Mouse (Mus musculus) intestine, postnatal 0 days (tissue): ENCODE measurements around the gene Tbcd. TPM values are rescaled to one million over a fixed set of nuclear protein-coding genes. Genes with fewer than 3 reads are reported as not detected.

ENCODE experiments used
- ATAC-seq: fragments of 200-750 bp; cut with Nextera tagmentation; 2 replicates; pipeline ENCODE4 v1.8.0; 2017; ENCODE audit warnings: mild to moderate bottlenecking, moderate TSS enrichment, moderate library complexity
- H3K27ac ChIP-seq: fragments of 300-500 bp; sonication (generic); 2 replicates; pipeline ENCODE4 v1.5.1; 2014; ENCODE audit warnings: mild to moderate bottlenecking, low read depth, low read length, moderate library complexity
- H3K27me3 ChIP-seq: fragments of 300-500 bp; sonication (generic); replicated peaks from 2 replicates; pipeline ENCODE4 v1.6.1; 2014; ENCODE audit warnings: low read length, mixed read lengths; ENCODE audit not compliant: control insufficient read depth, insufficient read depth
- H3K36me3 ChIP-seq: fragments of 300-500 bp; sonication (generic); 2 replicates; pipeline ENCODE4 v1.6.1; 2014; ENCODE audit warnings: mild to moderate bottlenecking, moderate library complexity; ENCODE audit not compliant: control insufficient read depth, insufficient read depth
- H3K4me1 ChIP-seq: fragments of 300-500 bp; sonication (generic); replicated peaks from 2 replicates; pipeline ENCODE4 v1.6.1; 2014; ENCODE audit warnings: antibody characterized with exemption, low read length, mixed read lengths; ENCODE audit not compliant: control insufficient read depth, insufficient read depth
- H3K4me2 ChIP-seq: fragments of 300-500 bp; sonication (generic); replicated peaks from 2 replicates; pipeline ENCODE4 v1.6.1; 2014; ENCODE audit warnings: low read depth, mild to moderate bottlenecking, moderate library complexity
- H3K4me3 ChIP-seq: fragments of 300-500 bp; sonication (generic); 2 replicates; pipeline ENCODE4 v1.5.1; 2014; ENCODE audit warnings: low read depth, low read length
- H3K9ac ChIP-seq: fragments of 300-500 bp; sonication (generic); 2 replicates; pipeline ENCODE4 v1.6.1; 2014; ENCODE audit warnings: mild to moderate bottlenecking, low read depth, low read length
- H3K9me3 ChIP-seq: fragments of 300-500 bp; sonication (generic); 2 replicates; pipeline ENCODE4 v1.6.1; 2016; ENCODE audit warnings: mixed run types; ENCODE audit not compliant: control insufficient read depth
- CTCF ChIP-seq: sonication (generic); IDR thresholded peaks from 2 replicates; pipeline ENCODE4 v1.5.1; 2016; ENCODE audit warnings: low read depth, mild to moderate bottlenecking, control low read depth, antibody characterized with exemption, moderate library complexity
- WGBS: fragments of 180-500 bp; shearing (Covaris S2); extraction: QIAGEN DNeasy Blood & Tissue Kit; methylation state at CpG from one replicate; pipeline ENCODE4 v1.1.7; 2014; 5-methylcytosine and 5-hydroxymethylcytosine counted together
- polyA plus RNA-seq: library from polyadenylated mRNA; unstranded; fragments of >200 nt; fragmentation: Nextera tagmentation; extraction: Ambion mirVana; gene quantifications from 2 replicates; pipeline ENCODE4 v1.2.1, GENCODE M21; 2015

The Tbcd gene
- polyA plus RNA-seq, 1 experiment from 2014 or later, result 29.9 TPM

GRCm38 (mm10) chr11:121543287-121543856 lies 91.6 kb downstream of the Tbcd start:
- Histone ChIP-seq H3K27ac (peak overlapping the region; percentile 80), H3K4me3 (no peak overlapping the region), H3K9ac (0 out of 2 replicates have a peak overlapping the region, but pooled peaks have one; percentile 7), H3K4me2 (peak overlapping the region; percentile 38; the same call in 1 of the 2 replicates), H3K4me1 (peaks cover 7% of the 10 kb centered on the region), H3K27me3 (no peaks in the 10 kb centered on the region), H3K36me3 (peaks cover 13% of the 10 kb centered on the region), H3K9me3 (no peaks in the 10 kb centered on the region)
- ATAC-seq, result peak; percentile 44
- WGBS, result 60% methylated on average over 5 of the region's 5 CpGs
- no peak for TF ChIP-seq CTCF

GRCm38 (mm10) chr11:121543922-121544321 lies 92.2 kb downstream of the Tbcd start:
- H3K4me1 ChIP-seq, result peaks cover 8% of the 10 kb centered on the region
- H3K27ac ChIP-seq, result peak overlapping the region; percentile 80
- 45% methylated on average over 9 of the region's 9 CpGs for WGBS
- H3K27me3 ChIP-seq, result no peaks in the 10 kb centered on the region
- H3K9ac ChIP-seq, result 0 out of 2 replicates have a peak overlapping the region, but pooled peaks have one; percentile 7
- TF ChIP-seq CTCF, result no peak
- H3K4me3 ChIP-seq, result no peak overlapping the region
- ATAC-seq, result peak; percentile 96
- peaks cover 13% of the 10 kb centered on the region for H3K36me3 ChIP-seq
- peak overlapping the region; percentile 38 for H3K4me2 ChIP-seq
- H3K9me3 ChIP-seq, result no peaks in the 10 kb centered on the region

- Histone ChIP-seq H3K27ac (peak overlapping the region; percentile 80), H3K4me3 (no peak overlapping the region), H3K4me1 (peaks cover 16% of the 10 kb centered on the region), H3K4me2 (no peak overlapping the region), H3K9ac (no peak overlapping the region), H3K9me3 (no peaks in the 10 kb centered on the region), H3K36me3 (peaks cover 13% of the 10 kb centered on the region), H3K27me3 (no peaks in the 10 kb centered on the region)
- no peak for TF ChIP-seq CTCF
- WGBS, result 33% methylated on average over 7 of the region's 7 CpGs
- ATAC-seq, result no peak
Observed at GRCm38 (mm10) chr11:121544755-121545397, 93.1 kb downstream of the Tbcd start.

GRCm38 (mm10) chr11:121545398-121546034 lies 93.8 kb downstream of the Tbcd start:
- no peak overlapping the region for H3K27ac ChIP-seq
- TF ChIP-seq CTCF, result no peak
- H3K9ac ChIP-seq, result no peak overlapping the region
- 70% methylated on average over 3 of the region's 3 CpGs for WGBS
- peaks cover 12% of the 10 kb centered on the region for H3K36me3 ChIP-seq
- H3K27me3 ChIP-seq, result no peaks in the 10 kb centered on the region
- H3K4me3 ChIP-seq, result no peak overlapping the region
- no peaks in the 10 kb centered on the region for H3K9me3 ChIP-seq
- H3K4me1 ChIP-seq, result peaks cover 22% of the 10 kb centered on the region
- no peak overlapping the region for H3K4me2 ChIP-seq
- no peak for ATAC-seq

- WGBS, result 35% methylated on average over 5 of the region's 5 CpGs
- Histone ChIP-seq H3K4me3 (no peak overlapping the region), H3K4me2 (no peak overlapping the region), H3K36me3 (peaks cover 4% of the 10 kb centered on the region; the same call in 1 of the 2 replicates), H3K27ac (peak overlapping the region; percentile 70), H3K27me3 (no peaks in the 10 kb centered on the region), H3K9me3 (no peaks in the 10 kb centered on the region), H3K4me1 (peaks cover 28% of the 10 kb centered on the region), H3K9ac (no peak overlapping the region)
- ATAC-seq, result no peak
- TF ChIP-seq CTCF, result no peak
Observed at GRCm38 (mm10) chr11:121547234-121547633, 95.5 kb downstream of the Tbcd start.

GRCm38 (mm10) chr11:121547925-121548324 lies 96.2 kb downstream of the Tbcd start:
- Histone ChIP-seq H3K9me3 (no peaks in the 10 kb centered on the region), H3K9ac (no peak overlapping the region), H3K36me3 (no peaks in the 10 kb centered on the region; the same call in 1 of the 2 replicates), H3K27me3 (no peaks in the 10 kb centered on the region), H3K4me1 (peaks cover 28% of the 10 kb centered on the region), H3K27ac (peak overlapping the region; percentile 70), H3K4me3 (no peak overlapping the region), H3K4me2 (no peak overlapping the region; the same call in 1 of the 2 replicates)
- ATAC-seq, result no peak
- no peak for TF ChIP-seq CTCF
- 82% methylated on average over 4 of the region's 4 CpGs for WGBS
